Mouse (Mus musculus): ENCODE measurements around the gene Macrod2. TPM values are rescaled to one million over a fixed set of nuclear protein-coding genes. Genes with fewer than 3 reads are reported as not detected.

The Macrod2 gene
- polyA plus RNA-seq, 1 experiment, result not detected

DNA sequence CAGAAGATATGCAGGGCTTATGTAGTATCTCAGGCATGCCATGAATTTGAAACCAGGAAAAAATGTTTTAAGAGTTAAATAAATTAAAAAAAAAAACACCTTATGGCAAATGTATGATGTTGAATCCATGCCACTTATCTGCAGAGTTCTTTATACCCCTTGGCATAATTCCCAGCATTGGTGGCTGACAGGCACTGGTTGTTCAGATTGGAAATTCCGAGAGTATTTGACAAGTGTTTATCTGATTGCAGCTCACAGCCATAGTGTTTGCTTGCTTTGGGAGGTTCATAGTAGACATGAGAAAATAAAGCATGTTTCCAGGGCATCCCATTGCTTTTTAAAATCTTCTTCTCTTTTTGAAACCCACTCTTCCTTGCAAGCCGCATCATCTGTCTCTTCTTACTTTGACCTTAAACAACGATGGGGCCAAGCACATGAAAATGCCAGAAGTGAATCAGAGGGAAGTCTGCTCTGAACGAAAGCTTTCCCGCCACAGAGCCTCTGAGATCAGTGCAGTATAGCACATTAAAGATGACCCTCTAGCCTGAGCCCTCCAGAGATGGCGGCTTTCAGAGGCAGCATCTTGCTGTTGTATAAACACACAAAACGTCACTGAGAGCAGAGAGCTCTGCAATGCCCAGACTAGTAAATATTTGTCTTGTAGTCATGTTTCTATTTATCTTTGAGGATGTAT lies 1305.8 kb downstream of the Macrod2 start:
- WGBS, result 81% methylated on average over 7 of the region's 7 CpGs
- Histone ChIP-seq H3K4me1 (ENCODE audit: control insufficient read depth, insufficient read depth, low read length) (no peaks in the 10 kb centered on the region), H3K4me3 (ENCODE audit: insufficient read depth, low read depth, low read length) (no peak overlapping the region), H3K27ac (ENCODE audit: insufficient read depth, low read depth, low read length) (no peak overlapping the region)
- no peak for TF ChIP-seq POLR2A (IDR thresholded peaks at IDR 0.05; ENCODE audit: insufficient read depth, low read depth, low read length)

DNA sequence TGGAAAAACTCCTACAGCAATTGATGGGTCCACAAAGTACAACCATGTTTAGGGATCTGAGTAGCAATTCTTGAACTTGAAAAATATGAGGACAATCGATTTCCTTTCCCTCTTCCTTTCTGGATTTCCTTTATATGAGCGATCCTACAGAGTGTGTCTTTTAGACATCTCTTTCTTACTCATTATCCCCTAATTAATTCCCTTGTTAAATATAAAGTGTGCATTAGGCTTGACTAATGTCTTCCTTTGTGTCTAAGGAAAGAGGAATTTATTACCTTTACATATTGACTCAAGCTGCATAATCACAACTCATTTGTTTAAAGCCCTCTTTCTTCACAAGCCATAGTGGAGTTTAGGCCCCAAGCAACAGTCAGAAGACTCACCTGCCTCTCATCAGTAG lies 1316.7 kb downstream of the Macrod2 start:
- WGBS, result 45% methylated on average over 2 of the region's 2 CpGs
- TF ChIP-seq POLR2A (IDR thresholded peaks at IDR 0.05; ENCODE audit: insufficient read depth, low read depth, low read length) (no peak), CTCF (IDR thresholded peaks at IDR 0.05; ENCODE audit: insufficient read depth, low read depth, low read length) (no peak)
- Histone ChIP-seq H3K27ac (ENCODE audit: insufficient read depth, low read depth, low read length) (no peak overlapping the region), H3K4me3 (ENCODE audit: insufficient read depth, low read depth, low read length) (no peak overlapping the region), H3K4me1 (ENCODE audit: control insufficient read depth, insufficient read depth, low read length) (no peaks in the 10 kb centered on the region)

DNA sequence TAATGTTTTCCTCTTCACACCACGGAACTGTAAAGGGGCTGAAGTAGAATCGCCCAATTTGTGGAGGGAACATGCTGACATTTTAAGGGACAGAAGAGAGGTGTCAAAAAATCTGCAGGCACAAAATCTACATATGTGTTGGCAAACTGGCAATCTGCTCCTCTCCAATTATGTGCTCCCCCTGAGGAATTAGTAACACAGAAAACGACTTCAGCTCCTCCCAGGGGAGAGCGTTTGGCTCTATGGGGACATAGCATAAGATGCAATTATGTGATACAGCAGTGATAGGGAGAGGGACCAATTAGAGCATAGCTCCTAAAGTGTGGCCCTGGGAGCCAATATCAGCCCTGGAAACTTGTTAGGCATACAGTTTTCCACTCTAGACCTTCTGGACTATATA lies 1317.2 kb downstream of the Macrod2 start:
- TF ChIP-seq POLR2A (IDR thresholded peaks at IDR 0.05; ENCODE audit: insufficient read depth, low read depth, low read length) (no peak), CTCF (IDR thresholded peaks at IDR 0.05; ENCODE audit: insufficient read depth, low read depth, low read length) (no peak)
- WGBS, result 55% methylated on average over 4 of the region's 4 CpGs
- Histone ChIP-seq H3K4me3 (ENCODE audit: insufficient read depth, low read depth, low read length) (no peak overlapping the region), H3K4me1 (ENCODE audit: control insufficient read depth, insufficient read depth, low read length) (no peaks in the 10 kb centered on the region), H3K27ac (ENCODE audit: insufficient read depth, low read depth, low read length) (no peak overlapping the region)

DNA sequence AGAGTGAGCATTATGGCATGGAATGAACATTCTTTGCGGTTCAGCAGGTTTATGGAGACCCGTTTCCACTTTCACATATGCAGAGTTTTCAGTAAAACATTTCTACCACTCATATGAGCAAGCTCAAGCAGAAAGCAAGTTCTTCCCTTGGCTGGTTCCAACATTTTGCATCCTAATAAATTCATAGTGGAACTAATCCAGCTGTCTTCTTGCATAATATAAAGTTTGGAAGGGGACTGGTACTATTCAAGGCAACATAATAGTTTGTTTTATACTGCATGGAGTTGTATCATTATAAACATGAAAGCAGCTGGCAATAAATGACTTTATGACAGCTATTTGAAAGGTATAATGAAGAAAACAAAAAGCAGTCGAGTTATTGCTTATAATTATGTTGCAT lies 1320.0 kb downstream of the Macrod2 start:
- H3K4me3 ChIP-seq (ENCODE audit: insufficient read depth, low read depth, low read length), result no peak overlapping the region
- H3K4me1 ChIP-seq (ENCODE audit: control insufficient read depth, insufficient read depth, low read length), result no peaks in the 10 kb centered on the region
- H3K27ac ChIP-seq (ENCODE audit: insufficient read depth, low read depth, low read length), result no peak overlapping the region
- WGBS, result 74% methylated on average over 3 of the region's 3 CpGs
- TF ChIP-seq POLR2A (IDR thresholded peaks at IDR 0.05; ENCODE audit: insufficient read depth, low read depth, low read length), result no peak
- TF ChIP-seq CTCF (IDR thresholded peaks at IDR 0.05; ENCODE audit: insufficient read depth, low read depth, low read length), result no peak

DNA sequence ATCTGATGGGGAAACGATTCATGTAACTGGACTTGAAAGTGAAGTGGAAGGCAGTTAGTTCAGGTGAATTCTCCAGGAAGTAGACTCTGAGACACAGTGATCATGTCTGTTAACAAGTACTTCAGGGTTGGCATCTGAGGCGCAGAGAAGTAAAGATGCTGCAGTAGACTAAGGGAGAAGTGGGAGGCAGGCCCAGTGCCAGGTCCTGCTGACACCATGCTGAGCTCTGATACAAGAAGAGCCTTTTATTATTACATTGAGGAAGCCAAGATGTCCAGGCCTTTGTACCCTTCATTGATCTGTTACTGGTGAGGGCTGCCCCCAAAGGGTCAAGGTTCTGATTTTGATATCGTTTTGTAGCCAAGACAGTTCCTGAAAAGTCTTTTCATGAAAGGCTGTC lies 1327.4 kb downstream of the Macrod2 start:
- no peak overlapping the region for H3K4me3 ChIP-seq (ENCODE audit: insufficient read depth, low read depth, low read length)
- no peaks in the 10 kb centered on the region for H3K4me1 ChIP-seq (ENCODE audit: control insufficient read depth, insufficient read depth, low read length)
- H3K27ac ChIP-seq (ENCODE audit: insufficient read depth, low read depth, low read length), result no peak overlapping the region
- TF ChIP-seq POLR2A (IDR thresholded peaks at IDR 0.05; ENCODE audit: insufficient read depth, low read depth, low read length) (no peak), CTCF (IDR thresholded peaks at IDR 0.05; ENCODE audit: insufficient read depth, low read depth, low read length) (no peak)
- 81% methylated on average over 3 of the region's 3 CpGs for WGBS

DNA sequence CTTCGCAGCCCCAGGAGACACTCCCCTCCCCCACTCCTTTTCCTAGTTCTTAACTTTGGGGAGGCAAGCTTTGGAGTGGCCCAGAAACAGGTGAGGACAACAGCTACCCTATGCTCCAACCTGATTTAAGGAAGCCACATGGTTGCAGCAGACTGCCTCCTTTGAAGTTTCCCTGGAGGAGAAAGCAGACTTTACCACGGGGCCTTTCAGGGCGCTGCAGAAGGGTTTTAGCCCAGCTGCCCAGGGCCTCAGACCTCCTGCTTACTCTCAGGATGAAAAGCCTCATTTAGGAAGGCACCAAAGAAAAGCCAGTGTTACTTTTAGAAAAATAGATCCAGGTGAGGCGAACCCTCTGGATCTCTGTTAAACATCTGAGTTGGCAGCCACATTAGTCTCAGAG lies 1333.9 kb downstream of the Macrod2 start:
- 72% methylated on average over 4 of the region's 4 CpGs for WGBS
- Histone ChIP-seq H3K27ac (ENCODE audit: insufficient read depth, low read depth, low read length) (no peak overlapping the region), H3K4me1 (ENCODE audit: control insufficient read depth, insufficient read depth, low read length) (no peaks in the 10 kb centered on the region), H3K4me3 (ENCODE audit: insufficient read depth, low read depth, low read length) (no peak overlapping the region)
- TF ChIP-seq CTCF (IDR thresholded peaks at IDR 0.05; ENCODE audit: insufficient read depth, low read depth, low read length), result no peak
- TF ChIP-seq POLR2A (IDR thresholded peaks at IDR 0.05; ENCODE audit: insufficient read depth, low read depth, low read length), result no peak

DNA sequence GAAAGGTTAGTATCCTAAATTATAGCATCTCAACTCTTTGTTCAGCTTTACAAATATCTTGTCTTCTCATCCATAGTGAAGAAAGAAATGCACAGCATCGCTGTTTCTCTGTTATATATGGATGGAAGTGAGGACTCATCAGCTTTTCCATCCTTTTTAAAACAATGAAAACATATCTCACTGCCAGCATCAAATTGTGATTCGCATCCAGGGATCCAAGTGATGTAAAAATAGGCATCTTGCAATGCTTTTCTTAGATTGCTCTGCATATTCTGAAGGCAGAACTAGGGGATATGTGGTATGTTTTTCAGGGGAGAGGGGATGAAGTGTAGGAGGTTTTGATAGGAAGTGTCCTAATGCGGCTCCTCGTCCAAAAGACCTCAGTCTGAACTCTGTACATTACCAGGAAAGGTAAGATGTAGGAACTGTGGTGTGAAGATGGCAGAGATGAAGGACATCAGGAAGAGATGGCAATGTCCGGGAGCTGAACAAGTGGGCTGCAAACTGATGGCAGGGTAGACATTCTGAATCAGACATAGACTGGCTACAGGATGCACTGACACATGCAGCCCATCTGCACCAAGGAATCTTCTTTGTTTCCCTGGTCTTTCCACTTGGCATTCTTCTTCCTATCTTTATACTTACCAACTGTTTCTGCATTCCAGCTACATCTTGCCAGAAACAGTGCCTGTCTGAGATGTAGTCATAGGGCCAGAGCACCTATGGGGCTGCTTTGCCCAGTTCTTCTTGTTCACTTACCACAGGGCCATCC lies 1341.8 kb downstream of the Macrod2 start:
- Histone ChIP-seq H3K4me3 (ENCODE audit: insufficient read depth, low read depth, low read length) (no peak overlapping the region), H3K27ac (ENCODE audit: insufficient read depth, low read depth, low read length) (no peak overlapping the region), H3K4me1 (ENCODE audit: control insufficient read depth, insufficient read depth, low read length) (no peaks in the 10 kb centered on the region)
- TF ChIP-seq POLR2A (IDR thresholded peaks at IDR 0.05; ENCODE audit: insufficient read depth, low read depth, low read length) (no peak), CTCF (IDR thresholded peaks at IDR 0.05; ENCODE audit: insufficient read depth, low read depth, low read length) (no peak)
- WGBS, result 94% methylated on average over 5 of the region's 5 CpGs

DNA sequence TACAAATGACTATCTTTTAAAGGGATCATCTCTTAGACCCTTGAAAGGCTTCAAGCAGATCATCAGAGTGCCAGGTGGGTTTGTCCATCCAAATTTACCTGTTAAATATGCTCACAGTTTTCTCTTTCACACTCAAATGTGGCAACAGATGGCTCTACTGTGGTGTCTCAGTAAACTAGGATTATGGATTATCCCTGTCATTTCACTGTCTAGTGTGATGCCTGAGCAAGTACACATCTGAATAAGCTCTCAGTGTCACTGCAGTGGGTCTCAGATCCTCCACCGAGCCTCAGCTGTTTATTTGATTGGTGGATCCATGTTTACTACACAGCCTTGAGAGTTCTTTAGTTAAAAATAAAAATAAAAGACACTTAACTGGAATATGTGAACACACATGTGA lies 1343.6 kb downstream of the Macrod2 start:
- no peak overlapping the region for H3K4me3 ChIP-seq (ENCODE audit: insufficient read depth, low read depth, low read length)
- no peak overlapping the region for H3K27ac ChIP-seq (ENCODE audit: insufficient read depth, low read depth, low read length)
- TF ChIP-seq POLR2A (IDR thresholded peaks at IDR 0.05; ENCODE audit: insufficient read depth, low read depth, low read length), result no peak
- TF ChIP-seq CTCF (IDR thresholded peaks at IDR 0.05; ENCODE audit: insufficient read depth, low read depth, low read length), result no peak
- 76% methylated on average over 1 of the region's 1 CpGs for WGBS
- H3K4me1 ChIP-seq (ENCODE audit: control insufficient read depth, insufficient read depth, low read length), result no peaks in the 10 kb centered on the region

DNA sequence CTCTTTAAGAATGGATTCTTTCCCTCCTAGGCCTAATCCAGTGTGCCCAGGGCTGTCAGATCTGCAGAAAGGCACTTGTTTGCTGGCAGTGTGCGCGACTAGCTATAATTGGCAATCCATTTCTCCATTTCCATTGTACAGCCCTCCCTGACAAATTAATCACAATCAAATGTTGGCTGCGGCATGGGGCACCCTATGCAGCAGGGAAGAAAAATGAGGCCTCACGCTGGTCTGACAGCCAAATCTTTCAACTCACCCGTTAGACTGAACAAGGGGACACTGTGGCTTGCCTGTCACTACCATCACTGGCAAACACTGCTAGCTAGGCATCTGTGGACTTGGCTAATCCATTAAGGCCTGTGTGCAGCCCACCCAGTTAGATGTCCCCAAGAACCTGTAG lies 1345.2 kb downstream of the Macrod2 start:
- no peak overlapping the region for H3K27ac ChIP-seq (ENCODE audit: insufficient read depth, low read depth, low read length)
- no peak for TF ChIP-seq CTCF (IDR thresholded peaks at IDR 0.05; ENCODE audit: insufficient read depth, low read depth, low read length)
- no peak for TF ChIP-seq POLR2A (IDR thresholded peaks at IDR 0.05; ENCODE audit: insufficient read depth, low read depth, low read length)
- WGBS, result 66% methylated on average over 5 of the region's 5 CpGs
- H3K4me3 ChIP-seq (ENCODE audit: insufficient read depth, low read depth, low read length), result no peak overlapping the region
- no peaks in the 10 kb centered on the region for H3K4me1 ChIP-seq (ENCODE audit: control insufficient read depth, insufficient read depth, low read length)
